Mouse (Mus musculus) lung, embryonic 16.5 days (tissue): ENCODE results near the gene Tmem201. TPM values are rescaled to one million over a fixed set of nuclear protein-coding genes. Genes with fewer than 3 reads are reported as not detected.
"Not testable (repeated sequence)": the region's sequence is repeated elsewhere in the genome, so short reads cannot be mapped to it uniquely, and the experiment has no call there.

Experiments used
- ATAC-seq: fragments of 200-750 bp; cut with Nextera tagmentation; 2 replicates; pipeline ENCODE4 v1.8.0; 2017; ENCODE audit warnings: low read depth, mild to moderate bottlenecking, moderate library complexity
- H3K27ac ChIP-seq: fragments of 300-500 bp; sonication (generic); 2 replicates; pipeline ENCODE4 v1.5.1; 2014; ENCODE audit warnings: mild to moderate bottlenecking, control low read depth, low read length
- H3K27me3 ChIP-seq: fragments of 300-500 bp; sonication (generic); 2 replicates; pipeline ENCODE4 v1.6.1; 2014; ENCODE audit warnings: low read depth, low read length, mixed read lengths; ENCODE audit not compliant: control insufficient read depth, insufficient read depth
- H3K36me3 ChIP-seq: fragments of 300-500 bp; sonication (generic); 2 replicates; pipeline ENCODE4 v1.6.1; 2014; ENCODE audit warnings: low read length; ENCODE audit not compliant: control insufficient read depth, insufficient read depth
- H3K4me1 ChIP-seq: fragments of 300-500 bp; sonication (generic); replicated peaks from 2 replicates; pipeline ENCODE4 v1.6.1; 2014; ENCODE audit warnings: low read length, mixed read lengths; ENCODE audit not compliant: control insufficient read depth, insufficient read depth
- H3K4me2 ChIP-seq: fragments of 300-500 bp; sonication (generic); 2 replicates; pipeline ENCODE4 v1.6.1; 2014; ENCODE audit warnings: low read depth, low read length, control low read depth
- H3K4me3 ChIP-seq: fragments of 300-500 bp; sonication (generic); 2 replicates; pipeline ENCODE4 v1.5.1; 2014; ENCODE audit warnings: mild to moderate bottlenecking, low read length, control low read depth
- H3K9ac ChIP-seq: fragments of 300-500 bp; sonication (generic); 2 replicates; pipeline ENCODE4 v1.6.1; 2014; ENCODE audit warnings: low read length, control low read depth
- H3K9me3 ChIP-seq: fragments of 300-500 bp; sonication (generic); 2 replicates; pipeline ENCODE4 v1.6.1; 2016; ENCODE audit warnings: low read length; ENCODE audit not compliant: control insufficient read depth
- WGBS: fragments of 180-500 bp; shearing (Covaris S2); extraction: QIAGEN DNeasy Blood & Tissue Kit; methylation state at CpG from one replicate; pipeline ENCODE4 v1.1.7; 2014; 5-methylcytosine and 5-hydroxymethylcytosine counted together
- polyA plus RNA-seq: library from polyadenylated mRNA; unstranded; fragments of >200 nt; fragmentation: Nextera tagmentation; extraction: Ambion mirVana; gene quantifications from 2 replicates; pipeline ENCODE4 v1.2.1, GENCODE M21; 2015

Gene Tmem201
- polyA plus RNA-seq, 1 experiment from 2014 or later, result 26.0 TPM

DNA sequence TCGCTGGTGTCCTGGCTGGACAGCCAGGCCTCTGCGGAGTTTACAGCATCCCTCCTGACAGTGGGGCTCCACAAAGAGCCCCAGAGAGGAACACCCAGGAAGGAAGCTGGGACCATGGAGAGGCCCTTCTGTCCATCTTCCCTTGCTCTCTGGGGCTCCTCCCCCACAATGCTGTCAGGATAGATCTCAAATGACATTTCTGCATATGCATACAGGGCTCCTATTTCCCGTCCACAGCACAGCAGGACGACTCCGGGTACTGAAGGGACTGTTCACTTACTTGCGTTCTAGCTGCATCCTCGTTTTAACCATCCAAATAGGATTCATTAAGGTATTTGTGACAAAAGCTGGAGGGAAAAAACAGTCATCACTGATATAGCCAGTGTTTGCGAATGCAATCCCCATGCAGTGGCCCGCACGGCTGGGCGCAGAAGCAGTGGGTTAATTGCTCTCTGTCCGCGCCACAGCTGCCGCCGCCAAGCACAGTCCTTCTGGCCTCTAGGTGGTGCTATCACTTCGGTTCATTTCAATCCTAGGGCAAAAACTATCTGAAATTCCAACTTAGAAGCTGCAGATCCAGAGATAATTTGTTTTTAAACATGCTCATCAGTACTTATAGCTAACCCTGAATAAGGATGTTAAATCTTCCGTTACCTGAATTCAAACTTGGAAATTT lies 14.4 kb upstream of the Tmem201 start:
- peak; percentile 54; the same call in 1 of the 2 replicates for ATAC-seq

DNA sequence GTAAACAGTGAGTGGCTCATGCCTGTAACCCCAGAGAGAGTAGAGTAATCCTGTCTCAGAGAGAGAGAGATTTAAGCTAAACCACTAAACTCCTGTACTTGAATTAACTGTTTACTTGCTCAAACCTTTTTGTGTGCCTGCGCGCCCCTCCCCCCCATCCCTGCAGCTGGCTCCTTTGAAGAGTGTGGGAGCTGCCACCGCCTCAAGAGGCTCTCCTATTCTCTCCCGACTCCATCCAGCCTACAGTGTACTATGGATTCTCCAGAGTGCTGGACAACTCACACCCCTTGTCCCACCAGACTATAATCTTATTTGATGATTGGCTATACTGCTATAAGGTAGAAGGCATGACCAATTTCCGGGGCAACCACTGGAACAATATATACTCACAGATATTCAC lies 12.8 kb upstream of the Tmem201 start:
- Histone ChIP-seq H3K4me3 (no peak overlapping the region), H3K27me3 (no peaks in the 10 kb centered on the region), H3K4me2 (no peak overlapping the region), H3K9ac (no peak overlapping the region), H3K36me3 (0 out of 2 replicates have a peak, but pooled peaks cover 1% of the 10 kb centered on the region), H3K4me1 (no peaks in the 10 kb centered on the region), H3K9me3 (no peaks in the 10 kb centered on the region), H3K27ac (no peak overlapping the region)
- 39% methylated on average over 5 of the region's 5 CpGs for WGBS
- no peak for ATAC-seq

More for the DNA sequence above, 14.4 kb upstream of the Tmem201 start:
- Histone ChIP-seq H3K27ac (no peak overlapping the region), H3K4me1 (no peaks in the 10 kb centered on the region), H3K36me3 (0 out of 2 replicates have a peak, but pooled peaks cover 2% of the 10 kb centered on the region), H3K27me3 (no peaks in the 10 kb centered on the region), H3K9me3 (no peaks in the 10 kb centered on the region), H3K4me3 (no peak overlapping the region), H3K9ac (no peak overlapping the region), H3K4me2 (no peak overlapping the region)
- WGBS, result 33% methylated on average over 17 of the region's 17 CpGs

DNA sequence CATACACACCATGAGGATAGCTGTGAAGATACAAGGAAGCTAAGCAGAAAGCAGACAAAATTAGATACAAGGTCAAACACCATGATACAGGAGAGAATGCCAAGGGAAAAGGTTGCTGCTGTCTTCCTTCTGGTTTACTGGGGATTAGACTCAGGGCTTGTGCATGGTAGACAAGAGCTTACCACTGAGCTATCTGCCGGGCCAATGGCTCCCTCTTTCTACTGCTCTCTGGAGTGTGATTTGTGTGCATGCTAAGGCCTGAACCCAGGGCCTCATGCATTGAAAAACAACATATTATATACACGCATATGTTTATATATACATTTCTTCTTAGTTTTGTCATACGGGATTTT lies 11.8 kb upstream of the Tmem201 start:
- H3K9me3 ChIP-seq, H3K4me3 ChIP-seq, H3K27ac ChIP-seq, H3K9ac ChIP-seq, H3K4me1 ChIP-seq, H3K36me3 ChIP-seq, H3K27me3 ChIP-seq, H3K4me2 ChIP-seq, ATAC-seq: not testable (repeated sequence)
- WGBS, result 86% methylated on average over 3 of the region's 3 CpGs

DNA sequence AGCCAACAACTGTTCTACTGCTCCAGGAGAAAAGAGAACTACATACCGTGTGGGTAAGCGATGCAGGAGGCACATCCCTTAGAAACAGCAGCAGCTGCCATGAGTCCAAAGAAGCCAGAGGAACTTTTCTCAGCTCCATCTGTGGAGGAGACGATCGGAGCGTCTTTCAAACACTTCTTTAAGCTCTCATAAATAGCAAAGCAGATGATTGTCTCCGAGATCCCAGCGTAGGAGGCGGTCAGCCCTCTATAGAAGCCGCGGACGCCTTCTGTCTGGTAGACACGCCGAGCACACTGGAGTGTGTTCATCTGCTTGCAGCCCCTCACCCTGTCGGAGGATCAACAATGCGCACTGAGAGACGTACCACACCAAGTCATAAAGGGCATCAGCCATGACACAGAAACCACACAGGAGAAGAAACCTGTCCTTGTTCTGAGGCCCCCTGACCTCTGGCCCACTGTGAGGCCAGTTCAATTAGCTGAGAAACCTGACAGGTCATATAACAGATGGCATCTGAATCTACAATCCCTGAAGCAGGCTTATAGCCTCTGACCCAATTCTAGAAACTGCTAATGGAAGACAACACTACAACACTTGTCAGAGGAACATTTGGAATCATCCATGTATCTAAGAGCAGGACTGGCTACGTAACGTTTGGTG lies 11.3 kb upstream of the Tmem201 start:
- H3K27me3 ChIP-seq, result no peaks in the 10 kb centered on the region
- ATAC-seq, result no peak
- H3K4me3 ChIP-seq, result no peak overlapping the region
- no peak overlapping the region for H3K4me2 ChIP-seq
- no peaks in the 10 kb centered on the region for H3K9me3 ChIP-seq
- H3K27ac ChIP-seq, result no peak overlapping the region
- 89% methylated on average over 18 of the region's 18 CpGs for WGBS
- H3K36me3 ChIP-seq, result no peaks in the 10 kb centered on the region
- H3K4me1 ChIP-seq, result no peaks in the 10 kb centered on the region
- H3K9ac ChIP-seq, result no peak overlapping the region

DNA sequence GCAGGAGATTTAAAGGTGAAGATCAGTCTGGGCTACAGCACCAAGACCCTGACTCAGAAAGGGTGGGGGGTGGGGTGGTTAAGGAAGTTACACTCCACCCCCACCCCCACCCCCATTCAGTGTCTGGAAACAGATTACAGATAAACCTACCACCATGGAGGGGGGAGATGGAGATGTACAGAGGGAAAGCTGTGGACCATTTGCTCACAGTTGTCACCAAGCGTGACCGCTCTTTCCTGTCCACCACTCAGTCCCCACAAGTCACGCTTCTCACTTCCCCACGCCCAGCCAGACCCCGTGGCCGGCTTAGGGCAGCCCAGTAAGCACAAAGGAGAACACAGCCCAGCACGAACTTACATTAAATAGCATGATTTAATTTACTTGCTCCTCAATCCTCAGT lies 6.3 kb upstream of the Tmem201 start:
- 74% methylated on average over 7 of the region's 7 CpGs for WGBS
- H3K9me3 ChIP-seq, result no peaks in the 10 kb centered on the region
- peaks cover 3% of the 10 kb centered on the region; the same call in 1 of the 2 replicates for H3K36me3 ChIP-seq
- H3K27ac ChIP-seq, result no peak overlapping the region
- no peak overlapping the region for H3K9ac ChIP-seq
- H3K27me3 ChIP-seq, result no peaks in the 10 kb centered on the region
- ATAC-seq, result no peak
- no peaks in the 10 kb centered on the region for H3K4me1 ChIP-seq
- H3K4me2 ChIP-seq, result no peak overlapping the region
- no peak overlapping the region for H3K4me3 ChIP-seq

DNA sequence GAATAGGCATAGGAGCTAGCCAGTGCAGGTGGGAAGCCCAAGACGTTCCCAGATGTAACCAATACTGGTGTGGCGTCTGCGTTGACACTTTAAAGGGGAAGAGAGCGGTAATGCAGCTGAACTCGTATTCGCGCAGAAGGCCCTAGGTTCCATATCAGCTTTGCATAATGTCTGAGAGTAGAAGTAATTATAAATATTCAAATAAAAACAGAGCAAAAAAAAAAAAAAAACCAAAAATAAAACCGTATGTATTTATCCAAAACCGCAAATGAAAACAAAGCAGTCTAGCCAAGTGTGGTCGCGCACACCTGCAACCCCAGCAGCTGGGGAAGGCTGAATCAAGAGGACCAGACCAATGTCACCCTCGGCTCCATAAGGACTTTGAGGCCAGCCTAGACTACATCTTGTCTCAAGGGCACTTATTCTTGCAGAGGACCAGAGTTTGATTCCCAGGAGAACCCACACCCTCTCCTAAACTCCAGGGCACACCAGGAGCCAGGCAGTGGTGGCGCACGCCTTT lies 4.2 kb upstream of the Tmem201 start:
- Histone ChIP-seq H3K9ac (no peak overlapping the region), H3K27me3 (no peaks in the 10 kb centered on the region), H3K27ac (no peak overlapping the region), H3K4me3 (no peak overlapping the region), H3K36me3 (peaks cover 3% of the 10 kb centered on the region; the same call in 1 of the 2 replicates), H3K4me2 (no peak overlapping the region), H3K4me1 (peaks cover 1% of the 10 kb centered on the region), H3K9me3 (no peaks in the 10 kb centered on the region)
- no peak for ATAC-seq
- 91% methylated on average over 14 of the region's 14 CpGs for WGBS

DNA sequence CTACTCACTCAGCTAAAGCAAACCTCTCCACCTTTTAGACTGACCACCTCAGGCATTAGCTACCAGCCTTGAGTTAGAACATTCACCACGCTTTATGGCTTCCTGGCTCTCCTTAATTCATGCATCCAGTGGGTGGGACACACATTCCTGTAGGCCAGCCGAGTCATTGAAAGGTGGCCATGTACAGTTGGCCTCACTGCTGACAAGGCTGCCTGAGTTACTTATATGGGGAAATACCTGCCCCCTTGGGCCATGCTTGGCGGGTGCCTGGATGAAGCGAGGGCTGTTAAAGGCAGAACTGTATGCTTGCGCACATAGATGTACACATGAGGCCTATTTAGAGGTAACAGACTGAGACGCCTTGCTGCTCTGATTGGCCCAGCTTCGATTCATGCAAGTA lies 2.5 kb upstream of the Tmem201 start:
- H3K9me3 ChIP-seq, result no peaks in the 10 kb centered on the region
- peaks cover 3% of the 10 kb centered on the region; the same call in 1 of the 2 replicates for H3K36me3 ChIP-seq
- no peak overlapping the region for H3K9ac ChIP-seq
- no peak overlapping the region for H3K4me3 ChIP-seq
- no peak overlapping the region for H3K4me2 ChIP-seq
- H3K27ac ChIP-seq, result no peak overlapping the region
- WGBS, result 85% methylated on average over 7 of the region's 7 CpGs
- ATAC-seq, result no peak
- no peaks in the 10 kb centered on the region for H3K27me3 ChIP-seq
- peaks cover 19% of the 10 kb centered on the region for H3K4me1 ChIP-seq

DNA sequence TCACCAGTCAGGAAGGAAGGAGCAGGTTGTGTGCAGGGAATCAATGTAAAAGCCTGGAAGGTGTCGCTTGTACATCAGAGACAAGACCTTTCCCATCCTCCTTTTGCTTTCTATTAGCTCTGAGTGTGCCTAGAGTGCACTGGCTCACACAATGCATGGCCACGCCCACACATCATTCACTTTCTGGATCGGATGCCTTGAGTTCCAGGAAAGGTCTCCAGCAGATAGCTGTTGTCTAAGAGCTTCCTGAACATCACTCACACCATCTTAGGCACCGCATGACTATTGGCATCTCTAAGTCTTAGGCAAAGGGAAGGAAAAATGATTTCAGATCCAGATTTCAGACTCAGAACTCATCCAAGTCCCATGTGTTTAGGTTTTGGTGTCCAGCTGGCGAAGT lies 1.6 kb upstream of the Tmem201 start:
- ATAC-seq, result no peak
- H3K27ac ChIP-seq, result no peak overlapping the region
- WGBS, result 61% methylated on average over 5 of the region's 5 CpGs
- H3K9me3 ChIP-seq, result no peaks in the 10 kb centered on the region
- no peak overlapping the region for H3K9ac ChIP-seq
- H3K4me2 ChIP-seq, result no peak overlapping the region
- H3K4me3 ChIP-seq, result no peak overlapping the region
- H3K27me3 ChIP-seq, result no peaks in the 10 kb centered on the region
- H3K36me3 ChIP-seq, result peaks cover 3% of the 10 kb centered on the region; the same call in 1 of the 2 replicates
- peaks cover 25% of the 10 kb centered on the region for H3K4me1 ChIP-seq

DNA sequence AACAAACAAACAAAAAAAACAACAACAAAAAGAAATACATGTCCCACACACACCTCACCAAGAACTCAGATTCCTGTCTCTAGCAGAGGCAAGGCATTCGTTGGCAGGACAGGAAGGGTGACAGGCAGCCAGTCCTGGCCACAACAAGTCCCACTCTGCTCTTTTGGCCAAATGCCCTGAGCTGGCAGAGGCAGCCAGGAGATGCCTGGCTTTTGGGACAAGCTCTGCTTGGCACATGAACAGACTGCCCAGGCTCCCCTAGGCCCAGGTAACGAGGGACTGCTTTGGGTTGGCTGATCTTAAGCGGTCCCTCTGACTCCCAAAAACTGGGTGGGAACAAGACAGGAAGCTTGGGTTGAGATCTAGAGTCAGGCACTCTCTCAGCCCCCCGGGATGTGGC lies 1.3 kb downstream of the Tmem201 start:
- H3K9me3 ChIP-seq, result no peaks in the 10 kb centered on the region
- WGBS, result 18% methylated on average over 4 of the region's 4 CpGs
- H3K9ac ChIP-seq, result peak overlapping the region; percentile 89
- no peaks in the 10 kb centered on the region for H3K36me3 ChIP-seq
- H3K27me3 ChIP-seq, result no peaks in the 10 kb centered on the region
- H3K27ac ChIP-seq, result no peak overlapping the region
- ATAC-seq, result no peak
- H3K4me1 ChIP-seq, result peaks cover 41% of the 10 kb centered on the region
- H3K4me2 ChIP-seq, result peak overlapping the region; percentile 97
- H3K4me3 ChIP-seq, result peak overlapping the region; percentile 85
